Mouse (Mus musculus): ENCODE measurements at regions not wholly inside any gene's neighbourhood (a gene's known extent, or its start where the extent isn't known, plus 50 kb on each side); places are given as distances from the start of the nearest gene placed in this dataset.

DNA sequence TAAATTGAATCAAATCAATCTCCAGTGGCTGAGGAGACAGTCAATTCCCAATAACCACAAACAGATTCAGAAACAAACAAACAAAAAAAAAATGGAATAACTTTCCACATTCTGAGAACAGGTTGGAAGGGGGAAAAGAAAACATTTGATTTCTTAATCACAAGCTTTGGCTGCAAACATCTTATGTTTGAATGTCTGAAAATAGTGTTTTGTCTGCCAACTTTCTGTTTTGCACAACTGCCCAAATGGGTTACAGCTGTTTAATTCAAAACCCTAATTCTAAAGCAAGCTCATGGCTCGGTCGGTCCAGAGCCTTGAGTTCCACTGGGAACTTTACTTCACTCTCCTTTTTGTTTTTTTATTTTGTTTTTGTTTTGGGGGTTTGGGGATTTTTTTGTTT, 291.4 kb upstream of the Pcsk5 start:
- ATAC-seq (ENCODE audit: low read depth), result no peak
- no peak overlapping the region for H3K27ac ChIP-seq (replicated peaks; ENCODE audit: low read depth, low read length)
- H3K9ac ChIP-seq (ENCODE audit: low read depth, low read length), result no peak overlapping the region
- H3K4me3 ChIP-seq (ENCODE audit: low read depth, low read length), result no peak overlapping the region
- no peaks in the 10 kb centered on the region for H3K36me3 ChIP-seq (ENCODE audit: control insufficient read depth, insufficient read depth, low read length)
- peak; percentile 61 for DNase-seq (ENCODE audit: low spot score)
- peaks cover 5% of the 10 kb centered on the region; the same call in 1 of the 2 replicates for H3K4me1 ChIP-seq (ENCODE audit: control insufficient read depth, insufficient read depth, low read length)
- 36% methylated on average over 2 of the region's 2 CpGs for WGBS
- no peaks in the 10 kb centered on the region for H3K9me3 ChIP-seq (ENCODE audit: control insufficient read depth, low read length)
- H3K27me3 ChIP-seq (replicated peaks; ENCODE audit: control insufficient read depth, insufficient read depth, low read length), result no peaks in the 10 kb centered on the region
- no peak overlapping the region for H3K4me2 ChIP-seq (ENCODE audit: low read depth, low read length)

DNA sequence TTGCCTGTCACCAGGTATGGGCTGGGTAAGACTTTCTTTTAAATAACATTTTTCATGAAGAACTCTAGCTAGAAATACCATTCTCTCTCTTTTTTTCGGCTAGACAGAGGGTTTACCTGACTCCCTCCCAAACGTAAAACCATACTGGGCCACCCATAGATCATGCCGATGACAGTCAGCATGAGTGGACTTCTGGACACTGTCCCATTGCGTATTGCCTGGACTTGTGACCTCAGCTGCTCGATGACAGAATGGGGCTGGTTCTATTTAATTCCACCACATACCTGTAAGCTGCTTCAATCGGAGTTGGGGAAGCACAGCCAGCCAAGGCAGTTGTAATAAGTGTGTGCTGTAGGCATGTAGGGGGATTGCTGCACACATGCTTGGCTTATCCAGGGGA, 268.8 kb upstream of the Pcsk5 start:
- WGBS, result 71% methylated on average over 6 of the region's 6 CpGs
- Histone ChIP-seq H3K4me2 (ENCODE audit: low read depth, low read length) (no peak overlapping the region), H3K4me1 (ENCODE audit: control insufficient read depth, insufficient read depth, low read length) (no peaks in the 10 kb centered on the region), H3K27me3 (replicated peaks; ENCODE audit: control insufficient read depth, insufficient read depth, low read length) (no peaks in the 10 kb centered on the region), H3K36me3 (ENCODE audit: control insufficient read depth, insufficient read depth, low read length) (no peaks in the 10 kb centered on the region), H3K4me3 (ENCODE audit: low read depth, low read length) (no peak overlapping the region), H3K9ac (ENCODE audit: low read depth, low read length) (no peak overlapping the region), H3K27ac (replicated peaks; ENCODE audit: low read depth, low read length) (no peak overlapping the region), H3K9me3 (ENCODE audit: control insufficient read depth, low read length) (no peaks in the 10 kb centered on the region)
- DNase-seq (ENCODE audit: low spot score), result no peak
- no peak for ATAC-seq (ENCODE audit: low read depth)

DNA sequence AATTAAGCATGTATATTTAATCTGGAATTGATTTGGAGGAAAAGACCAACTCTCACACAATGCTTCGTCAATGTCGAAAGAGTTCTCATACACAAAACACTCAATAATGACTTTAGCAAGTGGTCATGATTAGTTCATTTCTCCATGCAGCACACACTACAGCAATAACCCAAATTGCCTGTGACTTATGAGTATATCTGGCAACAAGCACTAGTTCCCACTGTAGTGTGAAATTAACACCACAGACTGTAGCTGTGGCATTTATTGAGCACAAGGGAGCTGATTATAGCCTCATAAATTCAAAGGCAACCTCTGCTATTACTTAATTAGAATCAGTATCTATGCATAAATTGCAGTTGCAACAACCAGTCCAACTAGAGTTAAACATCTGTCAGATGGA, 267.2 kb upstream of the Pcsk5 start:
- Histone ChIP-seq H3K9me3 (ENCODE audit: control insufficient read depth, low read length) (no peaks in the 10 kb centered on the region), H3K4me3 (ENCODE audit: low read depth, low read length) (no peak overlapping the region), H3K4me1 (ENCODE audit: control insufficient read depth, insufficient read depth, low read length) (no peaks in the 10 kb centered on the region), H3K4me2 (ENCODE audit: low read depth, low read length) (no peak overlapping the region), H3K27me3 (replicated peaks; ENCODE audit: control insufficient read depth, insufficient read depth, low read length) (no peaks in the 10 kb centered on the region), H3K9ac (ENCODE audit: low read depth, low read length) (no peak overlapping the region), H3K27ac (replicated peaks; ENCODE audit: low read depth, low read length) (no peak overlapping the region), H3K36me3 (ENCODE audit: control insufficient read depth, insufficient read depth, low read length) (no peaks in the 10 kb centered on the region)
- ATAC-seq (ENCODE audit: low read depth) (no peak), DNase-seq (ENCODE audit: low spot score) (no peak)
- 75% methylated on average over 2 of the region's 2 CpGs for WGBS

DNA sequence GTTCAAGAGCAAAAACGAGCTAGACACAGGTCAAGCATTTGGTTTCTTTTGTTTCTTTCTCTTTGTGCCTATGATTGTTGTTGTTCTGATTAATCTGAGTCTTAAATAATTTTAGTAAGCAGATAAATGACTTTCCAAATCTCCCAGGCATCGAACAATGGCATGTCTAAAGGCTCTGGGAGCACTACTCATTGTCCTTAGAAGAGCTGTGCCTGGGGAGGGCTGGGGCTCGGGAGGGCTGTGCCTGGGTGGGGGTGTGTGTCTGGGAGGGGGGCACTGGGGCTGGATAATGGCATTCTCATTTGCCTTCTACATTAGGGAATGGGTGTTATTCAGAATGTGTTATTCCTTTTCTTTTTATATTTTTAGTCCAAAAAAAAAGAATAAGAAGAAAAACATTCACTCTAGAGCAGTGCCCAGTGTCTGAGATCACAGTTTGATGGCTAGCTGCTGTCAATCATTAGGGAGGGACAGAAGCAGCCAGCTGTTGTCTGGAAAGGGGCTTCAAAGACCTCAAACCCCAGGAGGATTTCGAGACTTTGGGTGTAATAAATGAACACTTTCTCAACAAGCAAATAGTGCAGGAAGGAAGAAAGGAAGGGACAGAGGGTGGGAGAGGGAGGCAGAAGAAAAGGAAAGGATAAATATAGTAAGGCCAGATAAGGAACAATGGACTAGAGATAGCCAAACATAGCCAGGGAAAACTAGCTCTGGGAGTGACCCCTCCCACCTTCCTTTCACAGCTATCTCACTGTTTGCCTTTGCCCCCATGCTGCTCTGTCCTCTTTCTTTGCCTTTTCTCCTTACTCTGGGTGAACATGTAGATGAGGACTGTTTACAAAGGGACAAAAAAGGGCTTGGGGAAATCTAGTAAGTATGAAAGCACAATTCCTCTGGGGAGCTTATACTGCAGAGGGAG, 264.2 kb upstream of the Pcsk5 start:
- no peaks in the 10 kb centered on the region for H3K36me3 ChIP-seq (ENCODE audit: control insufficient read depth, insufficient read depth, low read length)
- ATAC-seq (ENCODE audit: low read depth), result no peak
- H3K9ac ChIP-seq (ENCODE audit: low read depth, low read length), result no peak overlapping the region
- no peak overlapping the region for H3K4me2 ChIP-seq (ENCODE audit: low read depth, low read length)
- no peaks in the 10 kb centered on the region for H3K4me1 ChIP-seq (ENCODE audit: control insufficient read depth, insufficient read depth, low read length)
- H3K4me3 ChIP-seq (ENCODE audit: low read depth, low read length), result no peak overlapping the region
- no peak overlapping the region for H3K27ac ChIP-seq (replicated peaks; ENCODE audit: low read depth, low read length)
- WGBS, result 44% methylated on average over 4 of the region's 4 CpGs
- no peaks in the 10 kb centered on the region for H3K9me3 ChIP-seq (ENCODE audit: control insufficient read depth, low read length)
- DNase-seq (ENCODE audit: low spot score), result no peak
- H3K27me3 ChIP-seq (replicated peaks; ENCODE audit: control insufficient read depth, insufficient read depth, low read length), result no peaks in the 10 kb centered on the region

GRCm38 (mm10) chr19:18083312-18083711, 245.9 kb upstream of the Pcsk5 start:
- Histone ChIP-seq H3K4me2 (ENCODE audit: low read depth, low read length) (no peak overlapping the region), H3K9me3 (ENCODE audit: control insufficient read depth, low read length) (no peaks in the 10 kb centered on the region), H3K36me3 (ENCODE audit: control insufficient read depth, insufficient read depth, low read length) (no peaks in the 10 kb centered on the region), H3K4me1 (ENCODE audit: control insufficient read depth, insufficient read depth, low read length) (no peaks in the 10 kb centered on the region), H3K9ac (ENCODE audit: low read depth, low read length) (no peak overlapping the region), H3K4me3 (ENCODE audit: low read depth, low read length) (no peak overlapping the region), H3K27ac (replicated peaks; ENCODE audit: low read depth, low read length) (no peak overlapping the region), H3K27me3 (replicated peaks; ENCODE audit: control insufficient read depth, insufficient read depth, low read length) (no peaks in the 10 kb centered on the region)
- no peak for DNase-seq (ENCODE audit: low spot score)
- no peak for ATAC-seq (ENCODE audit: low read depth)
- 77% methylated on average over 6 of the region's 6 CpGs for WGBS

GRCm38 (mm10) chr19:18068919-18069318, 231.5 kb upstream of the Pcsk5 start:
- WGBS, result 27% methylated on average over 5 of the region's 5 CpGs
- no peak for ATAC-seq (ENCODE audit: low read depth)
- no peak overlapping the region; the same call in 1 of the 2 replicates for H3K4me2 ChIP-seq (ENCODE audit: low read depth, low read length)
- H3K9me3 ChIP-seq (ENCODE audit: control insufficient read depth, low read length), result no peaks in the 10 kb centered on the region
- H3K27ac ChIP-seq (replicated peaks; ENCODE audit: low read depth, low read length), result peak overlapping the region; percentile 40
- peak; percentile 62 for DNase-seq (ENCODE audit: low spot score)
- H3K36me3 ChIP-seq (ENCODE audit: control insufficient read depth, insufficient read depth, low read length), result no peaks in the 10 kb centered on the region
- no peak overlapping the region for H3K4me3 ChIP-seq (ENCODE audit: low read depth, low read length)
- H3K27me3 ChIP-seq (replicated peaks; ENCODE audit: control insufficient read depth, insufficient read depth, low read length), result no peaks in the 10 kb centered on the region
- H3K9ac ChIP-seq (ENCODE audit: low read depth, low read length), result no peak overlapping the region
- peaks cover 11% of the 10 kb centered on the region for H3K4me1 ChIP-seq (ENCODE audit: control insufficient read depth, insufficient read depth, low read length)

DNA sequence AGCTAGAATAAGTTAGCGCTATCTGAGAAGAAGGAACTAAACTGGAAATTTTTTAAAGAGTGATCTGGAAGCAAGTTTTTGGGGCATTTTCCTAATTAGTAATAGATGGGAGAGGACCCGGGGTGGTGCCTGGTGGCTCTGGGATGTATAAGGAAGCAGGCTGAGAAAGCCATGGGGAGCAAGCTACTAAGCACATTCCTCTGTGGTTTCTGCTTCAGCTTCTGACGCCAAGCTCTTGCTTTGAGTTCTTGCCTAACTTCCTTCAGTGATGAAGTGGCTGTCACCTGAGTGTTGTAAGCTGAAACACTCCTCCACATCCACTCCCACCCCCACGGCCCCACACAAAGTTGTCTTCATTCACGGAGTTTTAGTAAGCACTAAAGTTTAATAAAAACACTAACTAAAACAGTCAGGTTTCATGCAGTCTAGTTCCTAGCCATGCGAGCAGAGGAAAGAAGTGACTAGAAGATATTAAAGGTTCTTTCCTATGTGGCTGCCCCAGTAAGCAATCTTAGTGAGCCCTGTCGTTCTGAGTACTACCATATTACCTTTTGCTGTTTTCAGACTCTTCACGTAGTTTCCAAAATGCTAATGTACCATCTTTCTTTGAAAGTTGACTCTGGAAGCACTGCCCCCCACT, 230.5 kb upstream of the Pcsk5 start:
- no peaks in the 10 kb centered on the region for H3K9me3 ChIP-seq (ENCODE audit: control insufficient read depth, low read length)
- no peak overlapping the region for H3K9ac ChIP-seq (ENCODE audit: low read depth, low read length)
- H3K36me3 ChIP-seq (ENCODE audit: control insufficient read depth, insufficient read depth, low read length), result no peaks in the 10 kb centered on the region
- DNase-seq (ENCODE audit: low spot score) (no peak), ATAC-seq (ENCODE audit: low read depth) (no peak)
- WGBS, result 71% methylated on average over 8 of the region's 8 CpGs
- H3K4me3 ChIP-seq (ENCODE audit: low read depth, low read length), result no peak overlapping the region
- no peaks in the 10 kb centered on the region for H3K27me3 ChIP-seq (replicated peaks; ENCODE audit: control insufficient read depth, insufficient read depth, low read length)
- peaks cover 11% of the 10 kb centered on the region for H3K4me1 ChIP-seq (ENCODE audit: control insufficient read depth, insufficient read depth, low read length)
- H3K4me2 ChIP-seq (ENCODE audit: low read depth, low read length), result no peak overlapping the region
- H3K27ac ChIP-seq (replicated peaks; ENCODE audit: low read depth, low read length), result no peak overlapping the region

- no peak overlapping the region for H3K4me2 ChIP-seq (ENCODE audit: low read depth, low read length)
- 65% methylated on average over 7 of the region's 7 CpGs for WGBS
- no peak overlapping the region for H3K9ac ChIP-seq (ENCODE audit: low read depth, low read length)
Observed at GRCm38 (mm10) chr19:18057256-18057890, 219.9 kb upstream of the Pcsk5 start.

More at GRCm38 (mm10) chr19:18057256-18057890, 219.9 kb upstream of the Pcsk5 start:
- no peak for ATAC-seq (ENCODE audit: low read depth)
- no peak for DNase-seq (ENCODE audit: low spot score)
- Histone ChIP-seq H3K4me3 (ENCODE audit: low read depth, low read length) (no peak overlapping the region), H3K4me1 (ENCODE audit: control insufficient read depth, insufficient read depth, low read length) (no peaks in the 10 kb centered on the region), H3K36me3 (ENCODE audit: control insufficient read depth, insufficient read depth, low read length) (no peaks in the 10 kb centered on the region), H3K27me3 (replicated peaks; ENCODE audit: control insufficient read depth, insufficient read depth, low read length) (no peaks in the 10 kb centered on the region), H3K27ac (replicated peaks; ENCODE audit: low read depth, low read length) (no peak overlapping the region), H3K9me3 (ENCODE audit: control insufficient read depth, low read length) (no peaks in the 10 kb centered on the region)
